Mouse (Mus musculus) left cerebral cortex, postnatal 14 days (tissue): ENCODE data around the gene Dhx58. TPM values are rescaled to one million over a fixed set of nuclear protein-coding genes. Genes with fewer than 3 reads are reported as not detected.
A peak's percentile ranks its signal among the peaks of the same experiment; 100 is the strongest.

ENCODE experiments used
- DNase-seq, 2 experiments: peaks; one replicate each; pipeline ENCODE4 v3.0.0; 2021 to 2022; ENCODE audit warnings: low spot score in 2 of 2, mixed read lengths in 1 of 2
- intact Hi-C: fragments of 180-260 bp; cut with DNase I; formaldehyde crosslinking; loops from one replicate; pipeline ENCODE4 v1.15.1; 2025
- total RNA-seq, 2 experiments: library from RNA; stranded (reverse); gene quantifications; 2 replicates each; pipeline ENCODE4 v1.2.3; 2021

Dhx58 gene
- total RNA-seq, 2 experiments from 2014 or later = 1.9 to 2.0 TPM

- DNase-seq = no peak
- intact Hi-C loops = no loop called here
These were observed 20.9 kb upstream of the Dhx58 start for GRCm38 (mm10) chr11:100724919-100725512.

- intact Hi-C loops = no loop called here
- no peak for DNase-seq
These were observed 18.5 kb upstream of the Dhx58 start for GRCm38 (mm10) chr11:100722493-100723028.

- intact Hi-C loops = no loop called here
- DNase-seq = no peak
These were observed 17.9 kb upstream of the Dhx58 start for GRCm38 (mm10) chr11:100721776-100722492.

GRCm38 (mm10) chr11:100721254-100721653 is 17.2 kb upstream of the Dhx58 start:
- DNase-seq = no peak
- intact Hi-C loops = no loop called here

- intact Hi-C loops = no loop called here
- no peak for DNase-seq
These were observed 16.3 kb upstream of the Dhx58 start for GRCm38 (mm10) chr11:100720345-100720744.

GRCm38 (mm10) chr11:100719893-100720292 is 15.8 kb upstream of the Dhx58 start:
- DNase-seq = no peak
- intact Hi-C loops = loop anchor here (10.0 kb wide), 1 partner anchor 235 kb away; no protein-coding TSS in a partner anchor

- no peak for DNase-seq
- intact Hi-C loops = loop anchor here (10.0 kb wide), 1 partner anchor 235 kb away; no protein-coding TSS in a partner anchor
These were observed 15.2 kb upstream of the Dhx58 start for GRCm38 (mm10) chr11:100719312-100719711.

- no peak for DNase-seq
- intact Hi-C loops = loop anchor here (10.0 kb wide), 1 partner anchor 236 kb away; no protein-coding TSS in a partner anchor
These were observed 14.8 kb upstream of the Dhx58 start for GRCm38 (mm10) chr11:100718866-100719265.

- DNase-seq = no peak
- intact Hi-C loops = loop anchor here (10.0 kb wide), 1 partner anchor 236 kb away; no protein-coding TSS in a partner anchor
These were observed 14.4 kb upstream of the Dhx58 start for GRCm38 (mm10) chr11:100718462-100718861.

GRCm38 (mm10) chr11:100716649-100717048 is 12.6 kb upstream of the Dhx58 start:
- intact Hi-C loops = loop anchor here (10.0 kb wide), 1 partner anchor 238 kb away; no protein-coding TSS in a partner anchor
- peak in 1 of 2 experiments; percentile 62 for DNase-seq

GRCm38 (mm10) chr11:100714948-100715347 is 10.9 kb upstream of the Dhx58 start:
- DNase-seq = peak in 1 of 2 experiments; percentile 66
- intact Hi-C loops = loop anchor here (2.0 to 10.0 kb wide), 2 partner anchors 46 to 240 kb away; no protein-coding TSS in a partner anchor

- intact Hi-C loops = loop anchor here (2.0 to 10.0 kb wide), 2 partner anchors 46 to 240 kb away; no protein-coding TSS in a partner anchor
- peak; percentile 90 to 91 for DNase-seq
These were observed 10.5 kb upstream of the Dhx58 start for GRCm38 (mm10) chr11:100714534-100714915.

- intact Hi-C loops = loop anchor here (2.0 to 10.0 kb wide), 2 partner anchors 47 to 241 kb away; no protein-coding TSS in a partner anchor
- DNase-seq = peak; percentile 60 to 61
These were observed 9.9 kb upstream of the Dhx58 start, which contains the start of gene Hspb9 for GRCm38 (mm10) chr11:100713735-100714533. Hspb9 (plus strand) TSS chr11:100713850.

- DNase-seq = no peak
- intact Hi-C loops = loop anchor here (10.0 kb wide), 1 partner anchor 242 kb away; no protein-coding TSS in a partner anchor
These were observed 9.1 kb upstream of the Dhx58 start for GRCm38 (mm10) chr11:100713174-100713573.

- DNase-seq = peak; percentile 84 to 88
- intact Hi-C loops = loop anchor here (10.0 kb wide), 1 partner anchor 243 kb away; no protein-coding TSS in a partner anchor
These were observed 7.9 kb upstream of the Dhx58 start, which contains the start of gene Kat2a for GRCm38 (mm10) chr11:100711783-100712615. Kat2a (minus strand) TSS chr11:100712465.

- intact Hi-C loops = loop anchor here (10.0 kb wide), 1 partner anchor 244 kb away; no protein-coding TSS in a partner anchor
- no peak for DNase-seq
These were observed 6.9 kb upstream of the Dhx58 start for GRCm38 (mm10) chr11:100710977-100711376.

- DNase-seq = no peak
- intact Hi-C loops = loop anchor here (10.0 kb wide), 1 partner anchor 244 kb away; no protein-coding TSS in a partner anchor
These were observed 6.5 kb upstream of the Dhx58 start for GRCm38 (mm10) chr11:100710528-100710927.

GRCm38 (mm10) chr11:100709201-100709810 is 5.2 kb upstream of the Dhx58 start:
- intact Hi-C loops = no loop called here
- DNase-seq = no peak
